Mouse (Mus musculus) MEL (cell line): ENCODE results near the gene Itpr3.

Source experiments
- CTCF ChIP-seq, 3 experiments: IDR thresholded peaks in 2 of 3; conservative IDR thresholded peaks in 1 of 3; 2 replicates each; pipeline ENCODE4 v1.5.1; 2011 to 2012; ENCODE audit warnings: low read length in 3 of 3, low read depth in 2 of 3, mild to moderate bottlenecking in 2 of 3, improper control_type of control experiment in 1 of 3, inconsistent platforms in 1 of 3, mixed read lengths in 1 of 3, moderate library complexity in 1 of 3; ENCODE audit not compliant: control insufficient read depth in 1 of 3, insufficient read depth in 1 of 3, poor library complexity in 1 of 3, severe bottlenecking in 1 of 3
- E2F4 ChIP-seq: IDR thresholded peaks from 2 replicates; pipeline ENCODE4 v1.6.1; 2011; ENCODE audit warnings: low read depth, low read length, improper control_type of control experiment, borderline replicate concordance
- GATA1 ChIP-seq: IDR thresholded peaks from 2 replicates; pipeline ENCODE4 v1.6.1; 2011; ENCODE audit warnings: low read depth, low read length, improper control_type of control experiment
- KAT2A ChIP-seq: conservative IDR thresholded peaks from 2 replicates; pipeline ENCODE4 v1.6.1; 2012; ENCODE audit warnings: low read depth, low read length, improper control_type of control experiment, inconsistent platforms
- MAFK ChIP-seq: IDR thresholded peaks from 2 replicates; pipeline ENCODE4 v1.6.1; 2011; ENCODE audit warnings: low read depth, mild to moderate bottlenecking, low read length, improper control_type of control experiment, borderline replicate concordance
- MYC ChIP-seq: IDR thresholded peaks from 2 replicates; pipeline ENCODE4 v1.6.1; 2011; ENCODE audit warnings: low read depth, mild to moderate bottlenecking, low read length, improper control_type of control experiment, moderate library complexity
- POLR2A ChIP-seq, 2 experiments: IDR thresholded peaks; 2 replicates each; pipeline ENCODE4 v1.6.1; 2011 to 2012; ENCODE audit warnings: low read length in 2 of 2, mild to moderate bottlenecking in 2 of 2, control low read depth in 1 of 2, improper control_type of control experiment in 1 of 2, low read depth in 1 of 2, moderate library complexity in 1 of 2; ENCODE audit not compliant: control insufficient read depth in 1 of 2, insufficient read depth in 1 of 2, poor library complexity in 1 of 2
- RCOR1 ChIP-seq: IDR thresholded peaks from 2 replicates; pipeline ENCODE4 v1.6.1; 2012; ENCODE audit warnings: low read depth, mild to moderate bottlenecking, inconsistent platforms, low read length, improper control_type of control experiment
- TAL1 ChIP-seq: IDR thresholded peaks from 2 replicates; pipeline ENCODE4 v1.6.1; 2012; ENCODE audit warnings: mild to moderate bottlenecking, inconsistent platforms, low read length, moderate library complexity, mixed read lengths
- USF1 ChIP-seq: IDR thresholded peaks from 2 replicates; pipeline ENCODE4 v1.6.1; 2014; ENCODE audit warnings: low read depth, mild to moderate bottlenecking, inconsistent platforms, low read length, improper control_type of control experiment, moderate library complexity
- USF2 ChIP-seq, 2 experiments: IDR thresholded peaks; 2 replicates each; pipeline ENCODE4 v1.6.1; 2011 to 2012; ENCODE audit warnings: improper control_type of control experiment in 2 of 2, low read length in 2 of 2, borderline replicate concordance in 1 of 2, inconsistent platforms in 1 of 2, low read depth in 1 of 2, mild to moderate bottlenecking in 1 of 2; ENCODE audit not compliant: insufficient read depth in 1 of 2
- ZC3H11A ChIP-seq: IDR thresholded peaks from 2 replicates; pipeline ENCODE4 v1.6.1; 2012; ENCODE audit warnings: low read depth, mild to moderate bottlenecking, inconsistent platforms, low read length, improper control_type of control experiment
- ZNF384 ChIP-seq: IDR thresholded peaks from 2 replicates; pipeline ENCODE4 v1.6.1; 2012; ENCODE audit warnings: low read depth, mild to moderate bottlenecking, inconsistent platforms, low read length, improper control_type of control experiment

DNA sequence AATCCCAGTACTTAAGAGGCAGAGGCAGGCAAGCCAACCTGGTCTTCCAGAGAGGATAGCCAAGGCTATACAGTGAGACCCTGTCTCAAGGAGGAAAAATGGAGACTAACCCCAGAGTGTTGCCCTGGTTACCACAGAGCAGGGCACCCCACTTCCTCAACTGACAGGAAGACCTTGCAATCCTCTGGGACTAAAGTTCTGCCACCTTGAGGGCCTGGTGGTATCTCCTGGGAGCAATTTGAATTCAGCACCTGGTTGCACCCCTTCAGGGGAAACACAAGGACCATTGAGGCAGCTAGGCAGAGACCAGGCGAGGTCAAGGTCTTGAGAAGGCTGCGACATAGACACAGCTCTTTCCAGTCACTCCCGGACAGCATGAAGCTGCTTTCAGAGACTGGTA, 31.2 kb upstream of the Itpr3 start:
- TF ChIP-seq CTCF (IDR thresholded peaks at IDR 0.05 in 2 of 3, conservative IDR thresholded peaks at IDR 0.05 in 1 of 3; ENCODE audit: control insufficient read depth in 1 of 3, insufficient read depth in 1 of 3, low read depth in 2 of 3, low read length in 3 of 3, poor library complexity in 1 of 3, severe bottlenecking in 1 of 3) = no peak
- no peak for TF ChIP-seq MYC
- TF ChIP-seq POLR2A (IDR thresholded peaks at IDR 0.05; ENCODE audit: control insufficient read depth in 1 of 2, insufficient read depth in 1 of 2, low read depth in 1 of 2, low read length in 2 of 2, poor library complexity in 1 of 2) = no peak
- no peak for TF ChIP-seq TAL1
- no peak for TF ChIP-seq E2F4
- TF ChIP-seq MAFK = no peak
- TF ChIP-seq ZNF384 = no peak
- no peak for TF ChIP-seq USF2 (IDR thresholded peaks at IDR 0.05; ENCODE audit: borderline replicate concordance in 1 of 2, insufficient read depth in 1 of 2, low read depth in 1 of 2, low read length in 2 of 2)
- TF ChIP-seq KAT2A = no peak
- TF ChIP-seq ZC3H11A = no peak
- TF ChIP-seq USF1 = no peak
- TF ChIP-seq RCOR1 = no peak
- no peak for TF ChIP-seq GATA1
